ENCODE assay signal across 11 mouse cellular contexts in the genomic region with DNA sequence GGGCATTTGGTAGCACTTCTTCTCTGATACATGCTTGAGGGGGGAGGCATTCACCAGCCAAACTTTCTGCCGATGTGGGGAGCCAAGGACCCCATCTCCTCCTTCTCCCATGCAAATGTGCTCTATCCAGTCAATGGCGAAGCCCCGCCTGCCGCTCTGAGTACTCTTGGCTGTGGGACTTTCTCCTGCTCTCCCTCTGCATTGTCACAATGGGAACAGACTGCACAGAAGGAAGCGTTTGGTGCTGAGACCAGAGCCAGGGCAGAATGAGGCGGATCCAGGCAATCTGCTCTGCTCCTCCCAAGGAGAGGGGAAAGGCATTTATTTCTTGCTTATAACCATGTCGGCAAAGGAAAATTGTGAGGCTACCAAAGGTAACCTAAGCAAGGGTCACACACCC.
DNase-seq lines count a peak whose midpoint lies in the region; ATAC-seq lines count a peak whose summit lies in the region.
"Had no signal": no experiment of that assay in that cellular context is flagged by ENCODE, and none has a peak within 500 bp of the region (broad histone marks: within the 10 kb centered on the region; RNA-seq: fewer than 3 reads in every experiment).

No protein-coding gene starts in this region.

- ATAC-seq in forebrain, embryonic 16.5 days, result peak; percentile 93
- no peak for ATAC-seq in CD4-positive, CD25-positive, alpha-beta regulatory T cell, adult 4 months
- ATAC-seq: liver, postnatal 0 days had no signal

- peaks cover 3% of the 10 kb centered on the region for H3K4me1 ChIP-seq in forebrain, embryonic 16.5 days (replicated peaks; ENCODE audit: control insufficient read depth, insufficient read depth, low read length)

- H3K9ac ChIP-seq in forebrain, embryonic 16.5 days (replicated peaks; ENCODE audit: low read depth, low read length), result no peak overlapping the region
- H3K9ac ChIP-seq: kidney, embryonic 15.5 days; limb, embryonic 13.5 days; liver, postnatal 0 days had no signal

- no peak overlapping the region for H3K4me2 ChIP-seq in forebrain, embryonic 16.5 days (ENCODE audit: low read length)
- H3K4me2 ChIP-seq: kidney, embryonic 15.5 days; limb, embryonic 13.5 days had no signal

- 34% methylated on average over 7 of the region's 7 CpGs for WGBS in forebrain, embryonic 16.5 days

- H3K36me3 ChIP-seq in forebrain, embryonic 16.5 days (ENCODE audit: control insufficient read depth, insufficient read depth), result no peaks in the 10 kb centered on the region
- H3K36me3 ChIP-seq: kidney, embryonic 15.5 days; limb, embryonic 13.5 days had no signal

- H3K9me3 ChIP-seq in forebrain, embryonic 16.5 days (ENCODE audit: control insufficient read depth, low read length), result no peaks in the 10 kb centered on the region
- H3K9me3 ChIP-seq: kidney, embryonic 15.5 days; limb, embryonic 13.5 days had no signal

- H3K4me3 ChIP-seq in forebrain, embryonic 16.5 days (replicated peaks; ENCODE audit: low read length), result no peak overlapping the region
- H3K4me3 ChIP-seq: kidney, embryonic 15.5 days; limb, embryonic 13.5 days had no signal

- no peaks in the 10 kb centered on the region for H3K27me3 ChIP-seq in forebrain, embryonic 16.5 days (replicated peaks; ENCODE audit: control insufficient read depth, insufficient read depth, low read length)
- H3K27me3 ChIP-seq: kidney, embryonic 15.5 days; limb, embryonic 13.5 days had no signal

- DNase-seq in layer of hippocampus, adult 11-12 months (ENCODE audit: low spot score), result peak; percentile 56
- DNase-seq in layer of hippocampus, postnatal 10 days (ENCODE audit: low spot score in 2 of 2), result no peak
- DNase-seq in brain, adult 2 months (ENCODE audit: low read depth, low spot score), result peak; percentile 91
- DNase-seq in cerebellum, adult 11-12 months, result peak; percentile 70
- no peak for DNase-seq in spleen, postnatal 14 days (ENCODE audit: low spot score in 2 of 2)
- DNase-seq: liver, postnatal 0 days had no signal

- H3K27ac ChIP-seq in forebrain, embryonic 16.5 days (ENCODE audit: low read length), result peak overlapping the region; percentile 16
- H3K27ac ChIP-seq: kidney, embryonic 15.5 days; limb, embryonic 13.5 days; macrophage had no signal

Comparison
In these comparisons a context has a peak if more than half of its experiments do, and no peak if none do; other contexts are left out.
1. DNase-seq: peak in layer of hippocampus, adult 11-12 months (single experiment), brain, adult 2 months (single experiment) and cerebellum, adult 11-12 months (single experiment); none in layer of hippocampus, postnatal 10 days (0 of 2) and spleen, postnatal 14 days (0 of 2).